Mouse (Mus musculus): ENCODE measurements around the gene Itga6.

The Itga6 gene

DNA sequence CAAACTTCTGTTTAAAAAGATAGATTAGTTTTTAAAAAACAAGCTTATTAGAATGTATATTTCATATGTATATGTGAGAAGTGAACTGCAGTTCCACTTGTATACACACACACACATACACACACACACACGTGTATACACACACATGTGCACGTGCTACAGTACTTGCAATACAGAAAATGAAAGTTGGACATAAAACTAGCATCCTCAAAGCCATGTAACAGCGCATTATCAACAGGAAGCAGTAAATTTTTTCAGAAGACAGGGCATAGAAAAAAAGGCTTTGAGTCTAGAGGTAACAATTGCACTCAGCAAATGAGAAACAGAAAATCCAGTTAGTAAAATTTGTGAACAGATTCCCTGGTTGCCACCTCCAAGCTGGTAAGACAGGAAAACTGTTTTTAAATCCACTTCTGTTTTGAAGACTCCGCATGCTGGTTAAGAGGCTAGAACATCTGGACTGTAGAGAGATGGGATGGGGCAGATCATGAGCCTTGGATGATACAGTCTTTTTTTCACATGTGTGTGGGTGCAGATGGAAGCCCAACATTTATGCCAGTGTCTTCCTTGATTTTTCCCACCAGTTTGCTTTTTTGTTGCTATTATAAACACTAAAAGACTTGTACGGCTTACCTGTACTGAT is 118.2 kb downstream of the Itga6 start:
- DNase-seq (ENCODE audit: low read depth), result no peak

DNA sequence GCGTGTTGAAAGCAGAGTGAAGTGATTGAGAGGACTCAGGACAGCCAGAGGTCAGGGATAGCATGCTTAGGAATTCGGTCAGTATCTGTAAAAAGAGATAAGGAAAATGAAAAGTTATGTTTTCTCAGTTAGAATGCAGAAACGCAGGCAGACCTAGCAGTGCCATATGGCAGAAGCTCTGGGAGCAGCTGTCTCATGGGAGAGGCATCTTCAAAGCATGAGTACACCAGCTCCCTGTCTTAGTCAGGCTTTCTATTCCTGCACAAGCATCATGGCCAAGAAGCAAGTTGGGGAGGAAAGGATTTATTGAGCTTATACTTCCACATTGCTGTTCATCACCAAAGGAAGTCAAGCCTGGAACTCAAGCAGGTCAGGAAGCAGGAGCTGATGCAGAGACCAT is 119.6 kb downstream of the Itga6 start:
- DNase-seq (ENCODE audit: low read depth), result no peak

DNA sequence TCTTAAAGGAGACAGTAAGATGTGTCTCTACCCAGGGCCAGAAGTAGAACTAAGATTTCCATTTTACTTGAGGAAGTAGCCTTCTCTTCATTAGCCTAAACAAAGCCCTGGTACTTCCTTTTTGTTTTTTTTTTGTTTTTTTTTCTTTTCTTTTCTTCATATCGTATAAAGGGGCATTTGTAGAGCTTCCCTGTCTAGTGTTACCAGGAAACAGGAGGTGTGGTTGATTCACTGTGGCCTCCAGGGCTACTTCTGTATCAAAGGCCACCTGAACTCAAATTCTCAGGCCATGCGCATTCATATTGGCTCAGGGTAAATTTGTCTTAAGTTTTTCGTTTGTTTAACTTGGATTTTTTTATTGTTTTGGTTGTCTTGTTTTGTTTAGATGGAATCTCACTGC is 120.5 kb downstream of the Itga6 start:
- DNase-seq (ENCODE audit: low read depth), result no peak

GRCm38 (mm10) chr2:71866565-71866964 is 121.1 kb downstream of the Itga6 start:
- DNase-seq (ENCODE audit: low read depth), result no peak

GRCm38 (mm10) chr2:71867019-71867418 is 121.6 kb downstream of the Itga6 start:
- DNase-seq (ENCODE audit: low read depth), result no peak

DNA sequence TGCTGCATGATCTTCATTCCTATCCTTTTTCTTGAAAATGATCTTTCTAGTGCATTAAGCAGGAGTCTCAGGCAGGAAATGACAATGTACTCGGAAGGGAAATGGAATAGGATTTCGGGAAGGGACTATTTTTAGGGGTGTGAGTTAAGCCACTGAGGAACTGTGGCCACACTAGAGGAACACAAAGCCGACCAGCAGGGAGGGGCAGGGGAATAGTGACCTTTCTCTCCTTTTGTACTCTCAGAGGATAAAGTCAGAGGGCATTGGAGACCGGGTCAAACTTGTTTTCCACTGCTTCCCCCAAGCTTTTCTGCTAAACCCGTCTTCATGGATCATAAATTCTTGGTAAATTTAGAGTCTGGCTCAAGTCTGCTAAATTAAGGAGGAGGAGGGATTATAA is 122.1 kb downstream of the Itga6 start:
- DNase-seq (ENCODE audit: low read depth), result no peak

DNA sequence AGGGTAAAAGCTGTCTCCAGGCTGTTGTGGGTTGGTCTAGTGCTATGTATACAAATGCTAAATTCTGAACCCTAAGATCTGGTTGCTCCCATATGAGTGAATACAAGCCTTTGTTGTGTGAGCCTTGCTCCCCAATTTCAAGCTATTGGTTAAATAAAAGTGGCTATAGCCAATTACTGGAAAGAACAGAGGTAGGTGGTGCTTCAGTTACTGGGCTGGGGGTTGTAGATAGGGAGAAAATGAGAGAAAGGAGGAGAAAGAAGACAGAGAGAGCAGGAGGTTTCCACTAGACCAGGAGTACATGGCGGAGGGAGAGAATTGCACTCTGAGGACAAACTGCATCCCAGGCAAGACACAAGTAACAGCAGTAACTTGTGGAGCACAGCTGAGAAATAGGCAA is 122.8 kb downstream of the Itga6 start:
- no peak for DNase-seq (ENCODE audit: low read depth)

DNA sequence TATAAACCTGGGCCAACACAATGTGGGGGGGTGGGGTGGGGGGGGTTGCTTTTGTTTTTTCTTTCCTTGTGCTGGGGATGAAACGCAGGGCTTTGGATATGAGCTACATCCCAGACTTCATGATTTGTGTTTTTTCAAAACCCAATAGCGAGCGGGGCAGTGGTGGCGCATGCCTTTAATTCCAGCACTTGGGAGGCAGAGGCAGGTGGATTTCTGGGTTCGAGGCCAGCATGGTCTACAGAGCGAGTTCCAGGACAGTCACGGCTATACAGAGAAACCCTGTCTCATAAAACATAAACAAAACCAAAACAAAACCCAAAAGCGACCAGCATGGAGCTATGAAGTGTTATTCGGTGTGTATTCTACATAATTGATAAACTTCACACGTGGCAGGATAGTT is 126.7 kb downstream of the Itga6 start:
- no peak for DNase-seq (ENCODE audit: low read depth)

DNA sequence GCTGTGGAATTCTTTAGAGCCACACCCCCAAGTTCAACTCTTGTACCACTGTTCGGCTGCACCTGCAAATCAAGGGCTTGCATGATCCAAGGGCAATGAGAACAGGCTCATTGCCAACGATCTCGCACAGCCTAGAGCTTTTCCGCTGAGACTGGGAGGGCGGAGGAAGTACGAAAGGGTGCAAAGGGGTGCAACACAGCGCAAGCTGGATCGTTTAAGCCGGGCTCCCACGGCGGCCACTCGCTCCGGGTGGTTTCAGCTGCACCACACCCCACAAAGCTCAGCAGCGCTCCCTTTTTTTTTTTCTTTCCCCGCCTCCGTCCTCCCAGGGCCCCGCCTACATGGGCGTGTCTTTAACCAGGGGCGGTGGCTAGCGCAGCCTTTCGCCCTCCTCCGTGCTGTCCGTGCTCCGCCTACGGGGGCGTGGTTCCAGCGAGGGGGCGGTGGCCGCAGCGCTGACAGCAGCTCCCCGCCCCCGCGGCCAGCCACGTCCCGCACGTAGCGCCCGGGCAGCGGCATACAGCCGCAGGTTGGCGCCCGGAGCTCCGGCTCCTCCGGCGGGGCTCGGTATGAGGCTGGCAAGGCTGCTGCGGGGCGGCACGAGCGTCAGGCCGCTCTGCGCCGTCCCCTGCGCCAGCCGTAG is 127.5 kb downstream of the Itga6 start, which contains the start of gene Pdk1:
Gene Pdk1 (plus strand): TSS at position 424 of the 643 bp plus-strand sequence.
- DNase-seq (ENCODE audit: low read depth), result peak; percentile 97

- no peak for DNase-seq (ENCODE audit: low read depth)
Measured at GRCm38 (mm10) chr2:71873474-71874322, 128.3 kb downstream of the Itga6 start.

GRCm38 (mm10) chr2:71874422-71874821 is 129.0 kb downstream of the Itga6 start:
- DNase-seq (ENCODE audit: low read depth), result no peak

- no peak for DNase-seq (ENCODE audit: low read depth)
Measured at GRCm38 (mm10) chr2:71874836-71875235, 129.4 kb downstream of the Itga6 start.

DNA sequence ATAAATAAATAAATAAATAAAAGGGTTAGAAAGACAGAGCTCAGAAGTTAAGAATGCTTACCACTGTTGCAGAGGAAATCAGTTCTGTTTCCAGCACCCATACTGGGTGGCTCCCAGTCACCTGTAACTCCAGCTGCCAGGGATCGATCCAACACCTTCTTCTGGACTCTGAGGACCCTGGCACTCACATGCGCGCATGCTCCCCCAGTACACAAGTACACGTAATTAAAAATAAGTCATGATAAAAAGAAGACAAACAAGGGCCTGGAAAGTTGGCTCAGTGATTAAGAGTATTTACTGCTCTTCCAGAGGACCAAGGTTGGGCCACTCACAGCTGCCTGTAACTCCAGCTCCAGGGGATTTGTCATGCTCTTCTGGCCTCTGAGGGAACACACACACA is 132.4 kb downstream of the Itga6 start:
- no peak for DNase-seq (ENCODE audit: low read depth)

DNA sequence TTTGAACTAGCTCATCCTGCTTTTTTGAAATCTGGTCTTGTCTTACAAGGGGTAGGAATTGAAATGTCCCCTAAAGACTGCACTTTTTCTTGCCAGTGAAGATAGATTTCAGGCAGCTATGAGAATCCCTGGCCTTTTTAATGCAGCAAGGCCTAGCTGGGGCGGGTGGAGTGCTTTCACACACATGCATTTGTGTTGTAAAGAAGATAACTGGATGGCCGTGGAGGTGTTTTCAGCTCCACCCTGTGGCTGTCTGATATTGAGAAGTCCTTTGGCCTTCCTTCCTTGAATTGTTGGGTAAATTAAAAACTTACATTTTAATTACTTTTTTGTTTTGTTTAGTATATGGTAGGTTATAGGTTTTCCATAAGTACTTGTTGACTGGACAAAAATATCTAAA is 133.0 kb downstream of the Itga6 start:
- DNase-seq (ENCODE audit: low read depth), result no peak

DNA sequence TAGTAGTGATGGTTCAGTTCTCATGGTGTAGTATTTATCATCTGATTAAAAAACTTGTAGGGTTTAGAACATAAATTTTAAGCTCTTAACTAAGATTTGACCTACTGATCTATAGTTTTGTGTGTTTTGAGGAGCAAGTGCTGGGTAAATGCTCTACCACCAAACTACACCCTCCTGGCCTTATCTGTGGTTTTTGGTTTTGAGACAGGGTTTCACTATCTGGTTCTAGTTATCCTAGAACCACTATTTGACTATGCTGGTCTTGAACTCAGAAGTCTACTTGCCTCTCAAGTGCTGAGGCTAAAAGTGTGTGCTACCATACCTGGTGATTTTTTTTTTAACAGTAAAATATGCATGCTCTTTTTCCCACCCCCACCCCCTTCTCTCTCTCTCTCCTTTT is 133.5 kb downstream of the Itga6 start:
- no peak for DNase-seq (ENCODE audit: low read depth)

- no peak for DNase-seq (ENCODE audit: low read depth)
Measured at GRCm38 (mm10) chr2:71882914-71883651, 137.7 kb downstream of the Itga6 start.

DNA sequence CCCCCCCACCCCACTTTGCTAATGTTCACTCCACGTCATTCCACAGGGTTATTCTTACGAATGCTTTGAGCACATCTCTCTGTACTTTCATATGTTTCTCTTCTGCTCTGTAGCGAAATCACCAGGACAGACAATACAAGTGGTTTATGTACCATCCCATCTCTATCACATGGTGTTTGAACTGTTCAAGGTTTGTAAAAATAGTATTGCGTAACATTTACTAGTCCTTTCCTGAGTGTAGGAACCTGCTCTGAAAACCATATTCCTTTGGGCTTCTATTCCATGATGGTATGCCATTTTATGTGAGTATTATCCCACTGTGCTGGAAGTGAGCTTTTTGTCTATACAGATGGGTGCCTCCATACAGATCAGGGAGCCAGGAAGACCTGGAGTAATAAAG is 141.9 kb downstream of the Itga6 start:
- DNase-seq (ENCODE audit: low read depth), result no peak

- no peak for DNase-seq (ENCODE audit: low read depth)
Measured at GRCm38 (mm10) chr2:71888437-71888836, 143.0 kb downstream of the Itga6 start.

- no peak for DNase-seq (ENCODE audit: low read depth)
Measured at GRCm38 (mm10) chr2:71891536-71891935, 146.1 kb downstream of the Itga6 start.

DNA sequence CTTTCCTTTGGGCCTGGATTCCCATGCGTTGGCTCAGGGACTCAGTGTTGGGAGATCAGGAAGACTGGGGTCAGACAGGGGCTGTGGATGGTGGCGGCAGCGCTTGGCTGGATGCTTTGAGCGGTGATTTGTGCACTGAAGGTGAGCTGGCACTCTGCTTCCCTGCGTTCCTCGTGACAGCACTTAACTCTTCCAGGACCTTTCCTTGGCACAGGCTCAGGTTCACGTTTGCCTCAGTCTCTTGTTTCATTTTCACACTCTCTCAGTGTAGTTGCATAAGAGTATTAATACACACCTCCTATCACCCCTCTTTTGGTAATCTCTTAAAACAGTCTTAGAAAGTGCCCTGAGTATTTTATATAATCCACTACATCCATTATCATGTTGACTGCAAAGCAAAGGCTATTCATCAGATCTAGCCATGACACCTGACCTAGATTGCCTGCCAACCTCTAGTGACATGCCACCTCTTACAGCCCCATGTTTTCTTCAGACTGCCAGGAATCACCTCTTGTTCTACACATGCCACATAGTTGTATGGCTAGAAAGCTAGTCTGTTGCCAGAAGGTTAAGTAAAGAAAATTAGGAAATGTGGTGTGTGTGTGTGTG is 147.4 kb downstream of the Itga6 start:
- DNase-seq (ENCODE audit: low read depth), result no peak

- no peak for DNase-seq (ENCODE audit: low read depth)
Measured at GRCm38 (mm10) chr2:71895596-71896286, 150.3 kb downstream of the Itga6 start.

Data from c-Kit-positive CD71-negative TER-119-negative erythroid progenitor cells, embryonic 14.5 days (primary cell).